Mouse (Mus musculus) neural tube, postnatal 0 days (tissue): ENCODE results near the gene Skint4. TPM values are rescaled to one million over a fixed set of nuclear protein-coding genes. Genes with fewer than 3 reads are reported as not detected.

Experiments
- polyA plus RNA-seq: library from polyadenylated mRNA; unstranded; fragments of >200 nt; fragmentation: Nextera tagmentation; extraction: Ambion mirVana; gene quantifications from 2 replicates; pipeline ENCODE4 v1.2.1, GENCODE M21; 2015

Gene Skint4
- not detected in 2 replicates for polyA plus RNA-seq

GRCm38 (mm10) chr4:112071716-112072115 lies at the start of gene Skint4:
TSS of gene Skint4 (plus strand) at chr4:112072016.

Other genes with a start within 250 kb of the Skint4 start
- not detected in 2 replicates for gene Slc5a9, start 169.1 kb upstream of the Skint4 start, polyA plus RNA-seq
- not detected in 2 replicates for gene Skint8, start 152.6 kb upstream of the Skint4 start, polyA plus RNA-seq
- gene Skint7, start 99.1 kb upstream of the Skint4 start, polyA plus RNA-seq, result not detected in 2 replicates
- not detected in 2 replicates for gene Skint1, start 65.7 kb upstream of the Skint4 start, polyA plus RNA-seq
- gene Skint3, start 160.2 kb downstream of the Skint4 start, polyA plus RNA-seq, result not detected in 2 replicates